Mouse (Mus musculus) gastrocnemius, postnatal 36 days (tissue): ENCODE data around the gene Mob3b. TPM values are rescaled to one million over a fixed set of nuclear protein-coding genes. Genes with fewer than 3 reads are reported as not detected.
"Not testable (repeated sequence)": the region's sequence is repeated elsewhere in the genome, so short reads cannot be mapped to it uniquely, and the experiment has no call there.

Source experiments
- DNase-seq, 2 experiments: peaks; one replicate each; pipeline ENCODE4 v3.0.0; 2022
- intact Hi-C: fragments of 180-260 bp; cut with DNase I; formaldehyde crosslinking; loops from one replicate; pipeline ENCODE4 v1.15.1; 2025
- total RNA-seq, 2 experiments: library from RNA; stranded (reverse); gene quantifications; 2 replicates each; pipeline ENCODE4 v1.2.3; 2021

The Mob3b gene
- total RNA-seq, 2 experiments from 2014 or later = 0.38 to 1.1 TPM

DNA sequence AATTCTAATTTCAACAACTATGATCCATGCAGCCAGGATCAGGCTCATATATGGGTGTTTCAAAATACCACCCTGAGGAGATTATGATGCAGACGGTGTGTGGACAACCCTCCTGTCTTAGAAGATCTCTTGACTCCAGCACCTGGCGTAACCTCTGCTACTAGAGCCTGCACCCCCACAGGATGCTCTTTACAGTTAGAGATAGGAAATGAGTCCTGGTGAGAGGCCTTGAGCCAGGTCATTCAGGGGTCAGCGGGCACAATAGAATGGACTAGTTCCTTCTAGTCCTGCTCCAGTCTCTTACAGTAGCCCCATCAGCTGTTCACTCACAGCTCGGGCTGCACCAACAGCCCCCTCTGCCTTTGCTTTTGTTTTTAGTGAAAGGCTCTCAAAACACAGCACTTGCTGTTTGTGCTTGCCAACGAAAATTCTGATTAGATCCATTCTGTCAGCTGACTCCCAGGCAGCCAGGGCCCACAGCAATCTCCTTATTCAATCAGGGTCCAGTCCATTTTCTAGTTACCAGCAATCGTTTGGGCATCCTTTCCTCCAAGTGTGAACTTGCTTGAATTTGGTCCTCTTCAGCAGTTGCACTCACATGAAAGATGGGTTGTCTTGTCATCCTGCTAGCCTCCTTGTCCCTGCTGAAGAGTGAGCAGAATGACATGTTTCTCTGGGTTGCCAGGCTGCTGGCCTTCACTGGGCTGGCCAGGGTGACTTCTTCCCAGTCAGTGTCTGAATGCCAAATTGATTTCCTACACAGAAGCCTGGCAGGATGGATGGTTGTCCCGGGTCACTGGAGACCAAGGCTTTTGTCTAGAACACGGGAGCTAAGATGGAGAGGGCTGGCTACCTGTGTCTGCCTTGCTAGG lies 175.7 kb downstream of the Mob3b start:
- intact Hi-C loops = no loop called here
- no peak for DNase-seq

- intact Hi-C loops = no loop called here
Measured at GRCm38 (mm10) chr4:34980461-34981039, 176.7 kb downstream of the Mob3b start.

DNA sequence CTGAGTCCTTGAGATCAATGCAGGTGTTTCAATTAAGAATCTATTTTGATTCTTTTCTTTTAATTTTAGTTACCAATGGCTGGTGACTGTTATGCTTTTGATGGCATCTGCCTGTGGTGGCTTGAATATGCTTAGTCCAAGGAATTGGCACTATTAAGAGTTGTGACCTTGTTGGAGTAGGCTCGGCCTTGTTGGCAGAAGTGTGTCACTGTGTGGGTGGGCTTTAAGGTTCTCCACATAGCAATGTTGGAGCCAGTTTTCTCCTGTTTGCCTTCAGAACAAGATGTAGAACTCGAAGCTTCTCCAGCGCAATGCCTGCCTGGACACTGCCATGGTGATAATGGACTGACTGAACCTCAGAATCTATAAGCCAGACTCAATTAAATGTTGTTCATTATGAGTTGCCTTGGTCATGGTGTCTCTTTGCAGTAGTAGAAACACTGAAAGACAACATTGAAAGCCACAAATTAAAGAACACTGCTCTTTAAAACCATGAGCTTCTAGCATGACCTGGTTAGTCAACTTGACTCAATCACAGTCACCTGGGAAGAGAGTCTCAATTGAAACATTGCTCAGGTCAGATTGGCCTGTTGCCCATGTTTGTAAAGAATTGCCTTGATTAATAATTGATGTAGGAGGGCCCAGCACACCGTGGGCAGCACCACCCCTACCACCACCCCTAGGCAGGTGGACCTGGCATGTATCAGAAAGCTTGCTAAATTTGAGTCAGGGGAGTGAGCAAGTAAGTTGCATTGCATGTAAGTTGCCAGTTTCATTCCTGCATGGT lies 180.2 kb downstream of the Mob3b start:
- no peak for DNase-seq
- intact Hi-C loops = no loop called here

More at GRCm38 (mm10) chr4:34980461-34981039, 176.7 kb downstream of the Mob3b start:
- no peak for DNase-seq

DNA sequence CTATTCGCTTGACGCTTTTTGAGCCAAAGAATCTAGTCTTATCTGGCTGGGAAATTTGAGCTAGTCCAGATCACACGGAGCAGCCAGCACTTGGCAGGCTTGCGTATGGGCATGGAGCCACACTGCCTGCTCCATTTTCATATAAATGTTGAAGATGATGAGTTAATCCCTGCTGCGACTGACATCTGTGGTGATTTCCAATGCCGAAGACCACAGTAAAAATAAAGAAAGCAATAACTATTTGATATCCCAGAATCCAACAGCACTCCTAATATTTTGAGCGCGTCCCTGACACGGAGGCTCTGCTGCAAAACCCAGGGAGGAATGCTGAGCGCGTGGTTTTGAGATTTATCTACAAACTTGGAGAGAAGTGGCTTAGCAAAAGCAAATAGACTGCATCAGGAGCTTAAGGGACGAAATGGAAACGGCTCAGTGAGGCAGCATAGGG lies 180.9 kb downstream of the Mob3b start:
- intact Hi-C loops = no loop called here

DNA sequence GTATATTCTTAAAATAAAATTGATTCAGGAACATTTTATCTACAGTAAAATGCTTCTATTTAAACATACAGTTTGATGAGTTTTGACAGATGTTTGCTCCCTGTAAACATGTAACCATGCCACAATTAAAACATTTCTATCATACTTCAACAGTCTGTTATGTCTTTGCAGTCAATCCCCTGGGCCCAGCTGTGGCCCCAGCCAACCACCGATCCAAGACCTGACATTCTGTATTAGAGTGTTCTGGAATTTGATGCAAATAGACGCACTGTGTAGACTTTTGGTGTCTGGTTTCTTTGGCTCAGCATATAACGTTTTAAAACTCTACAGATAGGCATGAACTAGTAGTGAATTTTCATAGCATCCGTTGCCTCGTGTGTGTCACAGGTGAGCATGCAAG lies 182.5 kb downstream of the Mob3b start:
- intact Hi-C loops = no loop called here
- DNase-seq = no peak

More for the DNA sequence above, 180.9 kb downstream of the Mob3b start:
- DNase-seq = no peak

DNA sequence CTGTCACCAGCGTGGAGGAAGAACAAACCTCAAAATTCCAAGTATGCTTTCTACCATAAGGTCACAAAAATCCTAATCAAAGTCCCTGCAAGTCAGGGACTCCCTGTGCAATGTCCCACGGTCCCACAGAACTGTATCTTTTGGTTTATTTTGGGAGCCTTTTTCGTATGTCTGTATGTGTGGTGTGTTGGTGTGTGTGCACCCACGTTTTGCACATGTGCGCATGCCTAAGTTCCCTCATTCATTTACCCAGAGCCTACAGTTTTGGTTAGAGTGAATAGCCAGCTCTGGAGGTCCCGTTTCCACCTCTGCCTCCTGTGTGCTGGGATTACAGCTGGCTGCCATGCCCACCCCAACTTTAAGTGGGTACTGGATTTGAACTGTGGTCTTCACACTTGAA lies 189.7 kb downstream of the Mob3b start:
- DNase-seq = no peak
- intact Hi-C loops = no loop called here

- intact Hi-C loops = no loop called here
- DNase-seq = no peak
Measured at GRCm38 (mm10) chr4:34966336-34966957, 190.8 kb downstream of the Mob3b start.

- DNase-seq = no peak
- intact Hi-C loops = no loop called here
Measured at GRCm38 (mm10) chr4:34964906-34965305, 192.4 kb downstream of the Mob3b start.

DNA sequence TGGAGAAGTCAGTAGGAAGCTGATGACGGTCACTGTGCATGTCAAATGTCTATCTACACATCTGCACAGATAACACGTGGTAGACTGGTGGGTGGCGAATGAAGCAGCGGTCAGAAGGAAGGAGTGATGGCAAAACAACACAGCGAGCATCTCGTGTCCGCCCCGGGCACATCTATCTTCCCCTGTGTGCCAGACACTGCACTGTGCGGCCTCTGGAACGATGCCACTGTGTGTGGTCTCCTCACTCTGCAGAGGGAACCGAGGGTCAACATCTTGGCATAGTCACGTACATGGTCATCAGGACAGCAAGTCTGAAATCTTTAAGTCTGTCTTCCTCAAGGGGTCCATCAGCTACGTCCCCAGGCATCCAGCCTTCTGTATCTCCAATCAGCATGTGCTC lies 193.3 kb downstream of the Mob3b start:
- DNase-seq = no peak
- intact Hi-C loops = no loop called here

DNA sequence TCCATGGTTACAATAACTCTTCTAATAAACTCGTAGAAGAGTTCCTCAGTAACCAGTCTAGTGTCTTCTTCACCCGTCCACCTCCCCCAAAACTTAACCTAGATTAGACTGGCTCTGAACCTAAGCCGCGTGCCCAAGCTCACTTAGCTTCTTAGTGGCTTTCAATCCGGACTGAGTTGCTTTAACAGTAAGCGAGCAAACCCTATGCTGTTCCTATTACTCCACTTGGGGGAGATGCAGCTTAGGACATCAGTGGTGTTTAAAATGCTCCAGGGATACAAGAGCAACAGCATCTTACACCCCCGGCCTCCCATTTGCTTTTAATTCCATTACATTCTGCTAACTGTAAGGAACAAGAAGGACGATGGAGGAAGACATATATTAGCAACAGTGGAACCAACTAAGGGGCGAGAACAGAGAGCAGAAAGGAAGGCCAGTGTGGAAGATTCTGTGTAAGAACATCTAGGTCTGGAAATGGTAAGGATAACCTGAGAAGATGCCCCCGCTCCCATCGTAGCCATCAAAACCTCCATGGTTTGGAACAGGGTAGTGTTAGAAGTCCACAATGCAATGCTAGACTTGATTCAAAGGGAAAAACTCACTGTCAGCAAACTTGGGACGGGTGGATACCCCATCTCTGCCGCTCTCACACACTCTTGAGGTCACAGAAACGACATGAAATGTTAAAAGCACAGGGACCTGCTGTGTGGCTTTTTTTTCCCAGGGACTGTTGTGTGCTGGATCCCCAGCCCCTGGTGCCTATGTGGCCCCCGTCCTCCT lies 196.3 kb downstream of the Mob3b start:
- intact Hi-C loops = no loop called here
- DNase-seq = no peak

- intact Hi-C loops = loop anchor here (2.0 to 10.0 kb wide), 2 partner anchors 197 to 235 kb away; partner anchors contain the start of gene Mob3b
- no peak for DNase-seq
Measured at GRCm38 (mm10) chr4:34959477-34959876, 197.8 kb downstream of the Mob3b start.

- intact Hi-C loops = loop anchor here (2.0 to 10.0 kb wide), 2 partner anchors 198 to 236 kb away; partner anchors contain the start of gene Mob3b
Measured at GRCm38 (mm10) chr4:34958155-34959028, 198.9 kb downstream of the Mob3b start.

DNA sequence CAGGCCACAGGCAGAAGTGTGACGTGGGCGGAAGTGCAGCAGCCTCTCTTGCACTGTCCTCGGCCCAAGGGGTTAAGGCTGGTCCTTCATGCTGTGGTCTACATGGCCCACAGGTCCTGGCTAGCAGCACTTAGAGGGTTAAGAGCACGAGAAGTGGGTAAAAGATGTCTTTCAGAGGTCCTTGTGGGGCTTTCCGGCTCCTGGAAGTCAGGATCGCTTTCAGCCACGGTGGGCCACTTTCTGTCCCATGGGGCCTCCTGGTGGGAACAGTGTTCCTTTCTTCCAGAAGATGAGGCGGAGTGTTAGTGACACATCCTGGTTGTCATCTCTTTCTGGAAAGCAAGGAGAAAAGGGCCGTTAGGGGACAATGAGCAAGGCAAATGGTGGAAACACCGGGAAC lies 203.6 kb downstream of the Mob3b start:
- intact Hi-C loops = loop anchor here (10.0 kb wide), 1 partner anchor 241 kb away; no protein-coding TSS in a partner anchor
- no peak for DNase-seq

More at GRCm38 (mm10) chr4:34958155-34959028, 198.9 kb downstream of the Mob3b start:
- no peak for DNase-seq

DNA sequence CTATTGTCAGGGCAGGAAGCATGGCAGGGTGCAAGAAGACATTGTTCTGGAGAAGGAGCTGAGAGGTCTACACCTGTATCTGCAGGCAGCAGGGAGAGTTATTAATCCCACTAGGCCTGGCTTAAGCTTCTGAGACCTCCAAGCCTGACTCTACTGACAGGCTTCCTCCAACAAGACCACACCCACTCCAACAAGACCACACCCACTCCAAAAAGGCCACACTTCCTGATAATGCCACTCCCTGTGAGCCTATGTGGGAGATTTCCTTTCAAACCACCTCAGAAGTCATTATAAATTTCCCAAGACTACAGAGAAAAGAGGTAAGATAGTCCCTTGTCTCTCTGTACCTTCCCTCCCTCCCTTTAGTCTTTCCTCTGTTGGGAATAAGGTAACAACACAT lies 210.1 kb downstream of the Mob3b start:
- no peak for DNase-seq
- intact Hi-C loops = no loop called here

DNA sequence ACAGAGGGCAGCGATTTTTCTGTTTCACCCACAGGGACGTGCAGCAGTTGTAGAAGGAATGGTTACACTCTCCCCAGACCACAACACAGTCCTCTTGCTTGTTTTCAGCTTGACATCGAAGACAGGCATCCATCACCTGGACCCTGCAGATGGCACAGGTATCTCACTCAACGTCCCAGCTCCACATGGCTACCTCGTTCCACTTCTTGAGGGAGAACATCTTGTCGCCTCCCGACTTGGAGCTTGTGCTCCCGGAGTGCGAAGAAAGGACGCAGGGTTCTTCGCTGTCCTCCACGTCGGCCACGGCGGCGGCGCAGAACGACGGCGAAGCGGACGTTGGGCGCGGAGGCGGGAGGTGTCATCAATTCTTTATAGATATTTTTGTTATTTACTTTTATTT lies 216.2 kb downstream of the Mob3b start:
- intact Hi-C loops = no loop called here
- DNase-seq = no peak

- intact Hi-C loops, DNase-seq: not testable (repeated sequence)
Measured at GRCm38 (mm10) chr4:34928386-34928785, 228.9 kb downstream of the Mob3b start.

DNA sequence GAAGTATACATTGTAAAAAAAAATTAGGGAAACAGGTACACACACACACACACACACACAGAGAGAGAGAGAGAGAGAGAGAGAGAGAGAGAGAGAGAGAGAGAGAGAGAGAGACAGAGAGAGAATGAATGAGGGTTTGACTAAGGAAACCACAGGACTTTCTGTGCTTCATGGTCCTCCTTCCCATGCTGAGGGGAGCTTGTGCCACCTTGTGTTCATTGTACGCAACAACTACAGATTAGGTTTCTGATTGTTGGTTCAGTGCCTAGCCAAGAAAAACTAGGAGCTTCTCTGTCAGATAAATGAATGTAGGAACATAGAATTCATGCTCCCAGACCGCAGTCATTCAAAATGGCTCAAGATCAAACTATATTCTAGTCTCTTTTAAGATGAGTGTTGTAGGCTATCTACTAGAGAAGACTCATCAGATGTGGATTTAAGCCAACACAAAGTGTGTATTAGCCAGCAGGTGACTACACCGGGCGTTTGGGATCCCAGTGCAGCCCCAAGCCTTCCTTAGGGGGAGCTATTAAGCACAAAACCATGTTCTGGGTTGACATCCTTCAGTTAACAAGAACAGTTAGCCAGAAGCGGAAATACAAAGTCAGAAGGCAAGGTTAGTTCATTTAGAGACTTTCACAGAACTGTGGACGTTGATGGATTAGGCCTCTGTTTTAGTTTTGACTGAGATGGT lies 235.0 kb downstream of the Mob3b start:
- peak in 1 of 2 experiments; percentile 16 for DNase-seq
- intact Hi-C loops = loop anchor here (2.0 to 5.0 kb wide), 2 partner anchors 144 to 225 kb away; partner anchors contain the start of gene Smim8

DNA sequence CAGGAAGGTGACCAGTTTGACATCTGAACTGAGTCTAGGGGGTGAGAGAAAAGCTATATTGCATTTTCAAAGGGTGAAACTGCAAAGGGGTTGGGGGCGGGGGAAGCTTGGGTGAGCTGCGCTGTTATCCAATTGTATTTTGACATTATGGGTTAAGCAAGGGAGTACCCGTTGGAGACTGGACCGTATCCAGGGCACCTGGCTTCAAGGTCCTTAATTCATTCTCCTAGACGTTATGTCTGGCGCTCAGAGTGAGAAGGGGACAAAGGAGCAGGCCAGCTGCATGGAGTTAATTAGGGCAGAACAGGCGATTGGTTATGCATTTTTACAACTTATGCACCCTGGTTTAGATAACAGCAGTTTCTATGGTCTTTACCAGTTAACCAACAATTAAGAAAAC lies 239.9 kb downstream of the Mob3b start:
- DNase-seq = no peak

More for the DNA sequence above, 239.9 kb downstream of the Mob3b start:
- intact Hi-C loops = no loop called here
